In the genomic region with DNA sequence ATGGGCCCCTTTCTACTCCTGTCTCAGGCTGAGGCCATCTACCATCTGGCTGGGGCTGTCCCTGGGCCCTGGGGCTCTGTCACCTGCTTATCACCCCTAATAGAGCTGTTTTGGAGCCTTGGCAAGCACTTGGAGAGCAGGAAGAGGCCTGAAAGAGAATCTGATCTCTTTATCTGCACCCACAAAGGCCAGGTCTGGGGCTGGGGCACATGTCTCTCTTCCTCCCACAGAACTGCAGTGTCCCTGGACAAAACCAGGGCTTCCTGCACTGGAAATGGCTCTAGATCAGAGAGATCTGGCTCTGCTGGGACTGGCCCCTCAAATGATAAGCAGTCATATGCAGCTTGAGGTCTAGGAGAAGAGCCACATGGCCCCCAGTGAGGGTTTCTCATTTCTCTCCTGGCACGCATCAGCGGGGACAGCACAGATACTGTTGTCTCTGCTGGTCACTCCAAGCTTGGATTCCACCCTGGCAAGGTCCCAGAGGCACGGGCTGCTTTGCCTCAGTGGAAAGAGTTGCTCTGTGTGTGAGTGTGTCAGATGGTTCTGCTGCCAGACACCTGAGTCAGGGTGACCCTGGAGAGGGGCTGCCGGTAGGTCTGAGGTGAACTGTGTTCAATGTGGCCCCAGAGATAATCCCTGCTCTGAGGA, we compare ENCODE assay signal across 14 mouse cellular contexts.
DNase-seq lines count a peak whose midpoint lies in the region; ATAC-seq and TF ChIP-seq lines count a peak whose summit lies in the region.
"Had no signal": no experiment of that assay in that cellular context is flagged by ENCODE, and none has a peak within 500 bp of the region (broad histone marks: within the 10 kb centered on the region; RNA-seq: fewer than 3 reads in every experiment).

No protein-coding gene starts in this region.

- H3K36me3 ChIP-seq in neural tube, embryonic 11.5 days (ENCODE audit: control insufficient read depth, insufficient read depth, low read length): no peaks in the 10 kb centered on the region
- H3K36me3 ChIP-seq in thymus, adult 2 months (ENCODE audit: control insufficient read depth, insufficient read depth, low read length): no peaks in the 10 kb centered on the region
- H3K36me3 ChIP-seq in neural tube, embryonic 15.5 days: no peaks in the 10 kb centered on the region
- H3K36me3 ChIP-seq: embryonic facial prominence, embryonic 13.5 days; hindbrain, embryonic 13.5 days; limb, embryonic 15.5 days had no signal

- no peaks in the 10 kb centered on the region for H3K27me3 ChIP-seq in neural tube, embryonic 11.5 days (ENCODE audit: control insufficient read depth, insufficient read depth, low read length)
- no peaks in the 10 kb centered on the region for H3K27me3 ChIP-seq in thymus, adult 2 months (ENCODE audit: control insufficient read depth, insufficient read depth, low read length)
- no peaks in the 10 kb centered on the region for H3K27me3 ChIP-seq in neural tube, embryonic 15.5 days (replicated peaks)
- H3K27me3 ChIP-seq: embryonic facial prominence, embryonic 13.5 days; limb, embryonic 15.5 days had no signal

- H3K9ac ChIP-seq in neural tube, embryonic 11.5 days (ENCODE audit: low read length): no peak overlapping the region
- H3K9ac ChIP-seq in neural tube, embryonic 15.5 days (replicated peaks): no peak overlapping the region
- H3K9ac ChIP-seq: embryonic facial prominence, embryonic 13.5 days; hindbrain, embryonic 13.5 days; limb, embryonic 15.5 days had no signal

- no peak for TF ChIP-seq POLR2A in thymus, adult 2 months (IDR thresholded peaks at IDR 0.05; ENCODE audit: control insufficient read depth, extremely low read depth, insufficient read depth, low read length, poor library complexity)

- no peak for TF ChIP-seq CTCF in thymus, adult 2 months (IDR thresholded peaks at IDR 0.05; ENCODE audit: borderline replicate concordance, control insufficient read depth, extremely low read depth, insufficient read depth, low read length, poor library complexity)

- no peaks in the 10 kb centered on the region for H3K4me1 ChIP-seq in neural tube, embryonic 11.5 days (ENCODE audit: control insufficient read depth, insufficient read depth, low read length)
- H3K4me1 ChIP-seq in thymus, adult 2 months (replicated peaks; ENCODE audit: control insufficient read depth, insufficient read depth, low read length): peaks cover 13% of the 10 kb centered on the region
- H3K4me1 ChIP-seq in neural tube, embryonic 15.5 days: no peaks in the 10 kb centered on the region
- H3K4me1 ChIP-seq: hindbrain, embryonic 13.5 days had no signal

- intact Hi-C loops in gastrocnemius, postnatal 14 days (cut with DNase I; ENCODE audit: low total_unique reads): no loop called here
- intact Hi-C loops in gastrocnemius, postnatal 36 days (cut with DNase I): no loop called here

- H3K4me2 ChIP-seq in neural tube, embryonic 11.5 days (ENCODE audit: low read depth): no peak overlapping the region
- no peak overlapping the region for H3K4me2 ChIP-seq in neural tube, embryonic 15.5 days
- H3K4me2 ChIP-seq: embryonic facial prominence, embryonic 13.5 days; hindbrain, embryonic 13.5 days; limb, embryonic 15.5 days had no signal

- WGBS in neural tube, embryonic 11.5 days: 86% methylated on average over 4 of the region's 4 CpGs
- 77% methylated on average over 4 of the region's 4 CpGs for WGBS in thymus, adult 2 months
- WGBS in neural tube, embryonic 15.5 days: 82% methylated on average over 4 of the region's 4 CpGs

- H3K4me3 ChIP-seq in neural tube, embryonic 11.5 days (ENCODE audit: low read depth, low read length): no peak overlapping the region
- H3K4me3 ChIP-seq in thymus, adult 2 months (ENCODE audit: control insufficient read depth, insufficient read depth, low read length): no peak overlapping the region
- H3K4me3 ChIP-seq in neural tube, embryonic 15.5 days (replicated peaks): no peak overlapping the region
- H3K4me3 ChIP-seq: embryonic facial prominence, embryonic 13.5 days; hindbrain, embryonic 13.5 days; limb, embryonic 15.5 days had no signal

- H3K27ac ChIP-seq in neural tube, embryonic 11.5 days (ENCODE audit: low read depth, low read length): 0 out of 2 replicates have a peak overlapping the region, but pooled peaks have one; percentile 8
- H3K27ac ChIP-seq in thymus, adult 2 months (ENCODE audit: control insufficient read depth, insufficient read depth, low read length): no peak overlapping the region
- no peak overlapping the region for H3K27ac ChIP-seq in neural tube, embryonic 15.5 days (replicated peaks)
- H3K27ac ChIP-seq: embryonic facial prominence, embryonic 13.5 days; hindbrain, embryonic 13.5 days; kidney, postnatal 0 days; limb, embryonic 15.5 days had no signal

- no peak for ATAC-seq in neural tube, embryonic 11.5 days (ENCODE audit: insufficient read depth, low FRiP score, low TSS enrichment)
- peak; percentile 39 to 43; a peak in 3 of 4 replicates for ATAC-seq in hematopoietic stem cell, adult 5-6 weeks (replicated peaks in 1 of 2; ENCODE audit: insufficient read depth in 1 of 2, low FRiP score in 2 of 2, low TSS enrichment in 1 of 2, low read depth in 1 of 2, poor library complexity in 2 of 2, severe bottlenecking in 2 of 2)
- ATAC-seq in neural tube, embryonic 15.5 days (ENCODE audit: low FRiP score): no peak
- ATAC-seq: midbrain, embryonic 16.5 days had no signal

- no peaks in the 10 kb centered on the region for H3K9me3 ChIP-seq in neural tube, embryonic 11.5 days (ENCODE audit: control insufficient read depth, low read length)
- no peaks in the 10 kb centered on the region for H3K9me3 ChIP-seq in neural tube, embryonic 15.5 days (replicated peaks)
- H3K9me3 ChIP-seq: embryonic facial prominence, embryonic 13.5 days; hindbrain, embryonic 13.5 days; limb, embryonic 15.5 days had no signal

- peak; percentile 38 for DNase-seq in gastrocnemius, postnatal 14 days
- no peak for DNase-seq in gastrocnemius, postnatal 36 days
- no peak for DNase-seq in neural tube, embryonic 11.5 days (ENCODE audit: low spot score)
- DNase-seq in neural tube, embryonic 10.5 days (ENCODE audit: extremely low spot score, low spot score): no peak
- no peak for DNase-seq in thymus, adult 2 months
- DNase-seq in adrenal gland, postnatal 14 days: no peak
- DNase-seq: cerebellum, adult 8-10 months had no signal

Comparison
In these comparisons a context has a peak if more than half of its experiments do, and no peak if none do; other contexts are left out.
1. ATAC-seq: peak in hematopoietic stem cell, adult 5-6 weeks (2 of 2); none in neural tube, embryonic 11.5 days (single experiment) and neural tube, embryonic 15.5 days (single experiment).